22 mouse cellular contexts compared by ENCODE assay signal in the genomic region with DNA sequence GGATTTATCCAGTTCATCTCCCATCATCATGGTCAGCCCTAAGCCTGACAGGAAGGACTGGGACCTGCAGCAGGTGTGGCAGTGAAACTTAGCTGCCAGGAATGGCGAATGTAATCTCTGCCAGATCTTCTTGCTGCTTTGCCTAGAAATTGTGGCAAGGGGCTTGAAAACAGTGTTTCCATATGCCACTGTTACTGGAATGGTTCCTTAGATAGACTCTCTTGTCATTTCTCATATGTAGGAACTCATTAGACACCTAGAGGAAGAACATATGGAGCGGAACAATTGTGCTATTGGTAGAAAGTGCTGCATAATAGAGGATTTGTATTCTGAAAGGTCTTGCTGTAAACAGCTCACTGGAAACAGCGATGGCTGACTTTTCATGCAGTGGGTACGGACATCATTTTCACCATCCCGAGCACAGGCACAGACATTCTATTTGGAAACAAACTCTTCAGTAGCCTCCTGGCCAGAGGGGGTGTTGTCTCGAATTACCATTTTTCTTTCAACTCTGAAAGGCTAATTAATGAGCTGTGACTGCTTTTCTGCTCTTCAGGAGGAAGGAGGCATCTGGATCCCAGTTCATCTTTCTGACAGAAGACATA.
DNase-seq lines count a peak whose midpoint lies in the region; ATAC-seq and TF ChIP-seq lines count a peak whose summit lies in the region.
"Had no signal": no experiment of that assay in that cellular context is flagged by ENCODE, and none has a peak within 500 bp of the region (broad histone marks: within the 10 kb centered on the region; RNA-seq: fewer than 3 reads in every experiment).

No protein-coding gene starts in this region.

- TF ChIP-seq EP300 in liver, postnatal 0 days (IDR thresholded peaks at IDR 0.05; ENCODE audit: low read depth), result no peak

- H3K36me3 ChIP-seq in kidney, embryonic 14.5 days (ENCODE audit: control insufficient read depth, insufficient read depth, low read length), result no peaks in the 10 kb centered on the region
- no peaks in the 10 kb centered on the region for H3K36me3 ChIP-seq in hindbrain, embryonic 12.5 days
- no peaks in the 10 kb centered on the region for H3K36me3 ChIP-seq in liver, postnatal 0 days (replicated peaks; ENCODE audit: insufficient read depth, low read length)
- H3K36me3 ChIP-seq: embryonic facial prominence, embryonic 12.5 days; limb, embryonic 12.5 days; liver, embryonic 12.5 days; neural tube, embryonic 12.5 days had no signal

- no peak overlapping the region for H3K27ac ChIP-seq in kidney, embryonic 14.5 days (ENCODE audit: low read depth, low read length)
- peak overlapping the region; percentile 30; the same call in 1 of the 2 replicates for H3K27ac ChIP-seq in hindbrain, embryonic 12.5 days
- no peak overlapping the region for H3K27ac ChIP-seq in liver, postnatal 0 days (ENCODE audit: low read depth)
- H3K27ac ChIP-seq: embryonic facial prominence, embryonic 12.5 days; heart, adult 2 months; limb, embryonic 12.5 days; liver, embryonic 12.5 days; neural tube, embryonic 12.5 days had no signal

- no peaks in the 10 kb centered on the region for H3K27me3 ChIP-seq in kidney, embryonic 14.5 days (ENCODE audit: control insufficient read depth, insufficient read depth, low read length)
- no peaks in the 10 kb centered on the region for H3K27me3 ChIP-seq in hindbrain, embryonic 12.5 days
- H3K27me3 ChIP-seq in liver, postnatal 0 days (ENCODE audit: insufficient read depth, low read length), result no peaks in the 10 kb centered on the region
- H3K27me3 ChIP-seq: embryonic facial prominence, embryonic 12.5 days; limb, embryonic 12.5 days; liver, embryonic 12.5 days; neural tube, embryonic 12.5 days had no signal

- ATAC-seq in kidney, embryonic 14.5 days (ENCODE audit: low FRiP score, low TSS enrichment), result peak; percentile 84
- peak; percentile 50; the same call in 1 of the 2 replicates for ATAC-seq in hindbrain, embryonic 12.5 days (ENCODE audit: low FRiP score)
- no peak for ATAC-seq in liver, postnatal 0 days
- ATAC-seq: intestine, embryonic 16.5 days; liver, embryonic 12.5 days had no signal

- no peak overlapping the region for H3K4me2 ChIP-seq in kidney, embryonic 14.5 days (replicated peaks; ENCODE audit: low read depth, low read length)
- no peak overlapping the region for H3K4me2 ChIP-seq in hindbrain, embryonic 12.5 days (replicated peaks)
- no peak overlapping the region for H3K4me2 ChIP-seq in liver, postnatal 0 days (ENCODE audit: low read depth, low read length)
- H3K4me2 ChIP-seq: embryonic facial prominence, embryonic 12.5 days; limb, embryonic 12.5 days; liver, embryonic 12.5 days; lung, embryonic 14.5 days; neural tube, embryonic 12.5 days had no signal

- TF ChIP-seq CTCF in brain, embryonic 14.5 days (IDR thresholded peaks at IDR 0.05; ENCODE audit: borderline replicate concordance, extremely low read depth, insufficient read depth, insufficient read length), result no peak
- no peak for TF ChIP-seq CTCF in liver, postnatal 0 days (IDR thresholded peaks at IDR 0.05; ENCODE audit: low read depth)

- no peak overlapping the region for H3K9ac ChIP-seq in kidney, embryonic 14.5 days (ENCODE audit: low read depth, low read length)
- no peak overlapping the region for H3K9ac ChIP-seq in hindbrain, embryonic 12.5 days
- H3K9ac ChIP-seq in liver, postnatal 0 days (replicated peaks), result no peak overlapping the region
- H3K9ac ChIP-seq: embryonic facial prominence, embryonic 12.5 days; limb, embryonic 12.5 days; liver, embryonic 12.5 days; lung, embryonic 14.5 days; neural tube, embryonic 12.5 days had no signal

- 0 out of 2 replicates have a peak, but pooled peaks cover 8% of the 10 kb centered on the region for H3K4me1 ChIP-seq in kidney, embryonic 14.5 days (ENCODE audit: control insufficient read depth, insufficient read depth, low read length)
- 0 out of 2 replicates have a peak, but pooled peaks cover 4% of the 10 kb centered on the region for H3K4me1 ChIP-seq in hindbrain, embryonic 12.5 days
- no peaks in the 10 kb centered on the region for H3K4me1 ChIP-seq in liver, postnatal 0 days (ENCODE audit: insufficient read depth)
- H3K4me1 ChIP-seq: embryonic facial prominence, embryonic 12.5 days; limb, embryonic 12.5 days; liver, embryonic 12.5 days; neural tube, embryonic 12.5 days had no signal

- no peak for TF ChIP-seq POLR2A in brain, embryonic 14.5 days (IDR thresholded peaks at IDR 0.05; ENCODE audit: borderline replicate concordance, extremely low read depth, insufficient read depth, insufficient read length, poor library complexity, severe bottlenecking)

- H3K9me3 ChIP-seq in kidney, embryonic 14.5 days (ENCODE audit: control insufficient read depth, low read length), result no peaks in the 10 kb centered on the region
- H3K9me3 ChIP-seq in hindbrain, embryonic 12.5 days (replicated peaks), result no peaks in the 10 kb centered on the region
- H3K9me3 ChIP-seq in liver, postnatal 0 days (ENCODE audit: low read length), result no peaks in the 10 kb centered on the region
- H3K9me3 ChIP-seq: embryonic facial prominence, embryonic 12.5 days; limb, embryonic 12.5 days; liver, embryonic 12.5 days; neural tube, embryonic 12.5 days had no signal

- H3K4me3 ChIP-seq in kidney, embryonic 14.5 days (ENCODE audit: low read length), result no peak overlapping the region
- no peak overlapping the region for H3K4me3 ChIP-seq in hindbrain, embryonic 12.5 days
- no peak overlapping the region for H3K4me3 ChIP-seq in liver, postnatal 0 days (ENCODE audit: low read depth, low read length)
- H3K4me3 ChIP-seq: embryonic facial prominence, embryonic 12.5 days; erythroblast, embryonic 14.5 days; heart, adult 2 months; limb, embryonic 12.5 days; liver, embryonic 12.5 days; neural tube, embryonic 12.5 days had no signal

- DNase-seq in kidney, postnatal 14 days, result no peak
- DNase-seq in brain, embryonic 14.5 days (ENCODE audit: low read depth), result peak; percentile 79
- DNase-seq in embryo, embryonic 11 days, result peak; percentile 8
- no peak for DNase-seq in thymus, postnatal 14 days
- DNase-seq in adrenal gland, postnatal 4 days (ENCODE audit: low spot score in 2 of 2), result no peak
- DNase-seq in liver, postnatal 0 days, result no peak
- DNase-seq: cerebellum, postnatal 36 days; gastrocnemius, postnatal 25 days; heart, adult 2 months; heart, postnatal 36 days; kidney, postnatal 4 days; lung, embryonic 14.5 days; lung, postnatal 4 days; thymus, postnatal 4 days had no signal

- 38% methylated on average over 6 of the region's 6 CpGs for WGBS in kidney, embryonic 14.5 days
- 50% methylated on average over 6 of the region's 6 CpGs for WGBS in hindbrain, embryonic 12.5 days
- WGBS in liver, postnatal 0 days (ENCODE audit: insufficient replicate concordance), result 67% methylated on average over 6 of the region's 6 CpGs

Comparison
In these comparisons a context has a peak if more than half of its experiments do, and no peak if none do; other contexts are left out.
1. DNase-seq: peak in brain, embryonic 14.5 days (single experiment) and embryo, embryonic 11 days (single experiment); none in kidney, postnatal 14 days (single experiment), thymus, postnatal 14 days (single experiment), adrenal gland, postnatal 4 days (0 of 2) and liver, postnatal 0 days (single experiment).